Mouse (Mus musculus): Measurements from ENCODE around the gene Spata33.

Spata33 gene

GRCm38 (mm10) chr8:123232553-123232952 is 19.9 kb downstream of the Spata33 start:
- no peak for DNase-seq (ENCODE audit: inconsistent age in 2 of 2, low spot score in 1 of 2)

GRCm38 (mm10) chr8:123233300-123233699 is 20.7 kb downstream of the Spata33 start:
- DNase-seq (ENCODE audit: inconsistent age in 2 of 2, low spot score in 1 of 2), result no peak

- DNase-seq (ENCODE audit: inconsistent age in 2 of 2, low spot score in 1 of 2), result no peak
Observed at GRCm38 (mm10) chr8:123233760-123234159, 21.1 kb downstream of the Spata33 start.

- peak; percentile 34 to 60 for DNase-seq (ENCODE audit: inconsistent age in 2 of 2, low spot score in 1 of 2)
Observed at GRCm38 (mm10) chr8:123234918-123235519, 22.4 kb downstream of the Spata33 start.

GRCm38 (mm10) chr8:123235520-123236497 is 23.2 kb downstream of the Spata33 start, which contains the start of gene Spata2l:
Gene Spata2l, minus strand, starts transcription at chr8:123236233.
- DNase-seq (ENCODE audit: inconsistent age in 2 of 2, low spot score in 1 of 2), result peak; percentile 93 to 97

GRCm38 (mm10) chr8:123239398-123239797 is 26.8 kb downstream of the Spata33 start:
- DNase-seq (ENCODE audit: inconsistent age in 2 of 2, low spot score in 1 of 2), result peak; percentile 68 to 83

GRCm38 (mm10) chr8:123242107-123242923 is 29.7 kb downstream of the Spata33 start:
- peak; percentile 59 to 68 for DNase-seq (ENCODE audit: inconsistent age in 2 of 2, low spot score in 1 of 2)

- peak in 1 of 2 experiments; percentile 53 for DNase-seq (ENCODE audit: inconsistent age in 2 of 2, low spot score in 1 of 2)
Observed at GRCm38 (mm10) chr8:123243053-123243452, 30.4 kb downstream of the Spata33 start.

GRCm38 (mm10) chr8:123244382-123244781 is 31.8 kb downstream of the Spata33 start:
- peak in 1 of 2 experiments; percentile 8 for DNase-seq (ENCODE audit: inconsistent age in 2 of 2, low spot score in 1 of 2)

GRCm38 (mm10) chr8:123245543-123245942 is 32.9 kb downstream of the Spata33 start:
- DNase-seq (ENCODE audit: inconsistent age in 2 of 2, low spot score in 1 of 2), result no peak

GRCm38 (mm10) chr8:123247748-123248147 is 35.1 kb downstream of the Spata33 start:
- no peak for DNase-seq (ENCODE audit: inconsistent age in 2 of 2, low spot score in 1 of 2)

GRCm38 (mm10) chr8:123248596-123248995 is 36.0 kb downstream of the Spata33 start:
- DNase-seq (ENCODE audit: inconsistent age in 2 of 2, low spot score in 1 of 2), result no peak

GRCm38 (mm10) chr8:123250940-123251339 is 38.3 kb downstream of the Spata33 start:
- no peak for DNase-seq (ENCODE audit: inconsistent age in 2 of 2, low spot score in 1 of 2)

GRCm38 (mm10) chr8:123252925-123253324 is 40.3 kb downstream of the Spata33 start:
- no peak for DNase-seq (ENCODE audit: inconsistent age in 2 of 2, low spot score in 1 of 2)

- DNase-seq (ENCODE audit: inconsistent age in 2 of 2, low spot score in 1 of 2), result peak in 1 of 2 experiments; percentile 67
Observed at GRCm38 (mm10) chr8:123253451-123254098, 40.9 kb downstream of the Spata33 start.

- peak; percentile 89 to 95 for DNase-seq (ENCODE audit: inconsistent age in 2 of 2, low spot score in 1 of 2)
Observed at GRCm38 (mm10) chr8:123254099-123254885, 41.7 kb downstream of the Spata33 start, which contains the start of the genes Zfp276 and Vps9d1. Gene Zfp276, plus strand, starts transcription at chr8:123254195. Gene Vps9d1, minus strand, starts transcription at chr8:123254348.

- DNase-seq (ENCODE audit: inconsistent age in 2 of 2, low spot score in 1 of 2), result peak in 1 of 2 experiments; percentile 19
Observed at GRCm38 (mm10) chr8:123255170-123255569, 42.5 kb downstream of the Spata33 start.

GRCm38 (mm10) chr8:123257114-123257513 is 44.5 kb downstream of the Spata33 start:
- peak in 1 of 2 experiments; percentile 55 for DNase-seq (ENCODE audit: inconsistent age in 2 of 2, low spot score in 1 of 2)

- DNase-seq (ENCODE audit: inconsistent age in 2 of 2, low spot score in 1 of 2), result peak; percentile 44 to 66
Observed at GRCm38 (mm10) chr8:123257593-123257992, 45.0 kb downstream of the Spata33 start.
